Mouse (Mus musculus): ENCODE data around the gene Zdhhc18.

The Zdhhc18 gene

GRCm38 (mm10) chr4:133630326-133630920 lies 19.5 kb downstream of the Zdhhc18 start:
- DNase-seq (ENCODE audit: low spot score) = no peak

- DNase-seq (ENCODE audit: low spot score) = no peak
Observed at GRCm38 (mm10) chr4:133629191-133629590, 20.8 kb downstream of the Zdhhc18 start.

GRCm38 (mm10) chr4:133628517-133628916 lies 21.4 kb downstream of the Zdhhc18 start:
- DNase-seq (ENCODE audit: low spot score) = no peak

GRCm38 (mm10) chr4:133627039-133627438 lies 22.9 kb downstream of the Zdhhc18 start:
- no peak for DNase-seq (ENCODE audit: low spot score)

- no peak for DNase-seq (ENCODE audit: low spot score)
Observed at GRCm38 (mm10) chr4:133626621-133627020, 23.3 kb downstream of the Zdhhc18 start.

- no peak for DNase-seq (ENCODE audit: low spot score)
Observed at GRCm38 (mm10) chr4:133626221-133626620, 23.7 kb downstream of the Zdhhc18 start.

- no peak for DNase-seq (ENCODE audit: low spot score)
Observed at GRCm38 (mm10) chr4:133625621-133626071, 24.3 kb downstream of the Zdhhc18 start.

- DNase-seq (ENCODE audit: low spot score) = no peak
Observed at GRCm38 (mm10) chr4:133624830-133625229, 25.1 kb downstream of the Zdhhc18 start.

GRCm38 (mm10) chr4:133622161-133622695 lies 27.7 kb downstream of the Zdhhc18 start:
- no peak for DNase-seq (ENCODE audit: low spot score)

- no peak for DNase-seq (ENCODE audit: low spot score)
Observed at GRCm38 (mm10) chr4:133620668-133621067, 29.3 kb downstream of the Zdhhc18 start.

- no peak for DNase-seq (ENCODE audit: low spot score)
Observed at GRCm38 (mm10) chr4:133619473-133620136, 30.3 kb downstream of the Zdhhc18 start.

GRCm38 (mm10) chr4:133617936-133618335 lies 32.0 kb downstream of the Zdhhc18 start:
- no peak for DNase-seq (ENCODE audit: low spot score)

- DNase-seq (ENCODE audit: low spot score) = no peak
Observed at GRCm38 (mm10) chr4:133615416-133615815, 34.5 kb downstream of the Zdhhc18 start.

- no peak for DNase-seq (ENCODE audit: low spot score)
Observed at GRCm38 (mm10) chr4:133614274-133614761, 35.6 kb downstream of the Zdhhc18 start.

GRCm38 (mm10) chr4:133613867-133614266 lies 36.1 kb downstream of the Zdhhc18 start:
- no peak for DNase-seq (ENCODE audit: low spot score)

GRCm38 (mm10) chr4:133613026-133613425 lies 36.9 kb downstream of the Zdhhc18 start:
- no peak for DNase-seq (ENCODE audit: low spot score)

- DNase-seq (ENCODE audit: low spot score) = no peak
Observed at GRCm38 (mm10) chr4:133612416-133612815, 37.5 kb downstream of the Zdhhc18 start.

- no peak for DNase-seq (ENCODE audit: low spot score)
Observed at GRCm38 (mm10) chr4:133611815-133612214, 38.1 kb downstream of the Zdhhc18 start.

GRCm38 (mm10) chr4:133609719-133610118 lies 40.2 kb downstream of the Zdhhc18 start:
- peak; percentile 94 for DNase-seq (ENCODE audit: low spot score)

- no peak for DNase-seq (ENCODE audit: low spot score)
Observed at GRCm38 (mm10) chr4:133607284-133607683, 42.7 kb downstream of the Zdhhc18 start.

- DNase-seq (ENCODE audit: low spot score) = peak; percentile 64
Observed at GRCm38 (mm10) chr4:133605330-133605729, 44.6 kb downstream of the Zdhhc18 start.

GRCm38 (mm10) chr4:133604856-133605255 lies 45.1 kb downstream of the Zdhhc18 start:
- peak; percentile 31 for DNase-seq (ENCODE audit: low spot score)

GRCm38 (mm10) chr4:133604175-133604574 lies 45.8 kb downstream of the Zdhhc18 start:
- DNase-seq (ENCODE audit: low spot score) = no peak
